27 mouse cellular contexts compared by ENCODE assay signal in the genomic region with DNA sequence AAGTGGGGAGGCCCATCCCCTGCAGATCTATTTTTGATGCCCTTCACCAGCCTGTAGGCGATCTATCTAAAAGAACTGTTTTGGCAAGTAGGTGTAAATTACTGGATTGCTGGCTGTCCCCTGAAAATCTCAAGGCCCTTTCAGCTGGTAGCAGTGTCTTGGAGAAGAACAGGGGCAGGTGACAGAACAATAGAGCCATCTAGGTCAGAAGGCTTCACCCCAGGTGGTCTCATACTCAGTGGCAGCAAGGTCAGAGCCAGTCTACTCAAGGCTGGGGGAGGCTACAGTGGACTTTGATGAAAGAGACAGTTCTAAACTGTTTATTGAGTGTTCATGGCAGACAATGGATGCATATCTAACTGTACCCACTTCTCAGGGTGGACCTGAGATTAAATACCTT. TPM values are rescaled to one million over a fixed set of nuclear protein-coding genes. Genes with fewer than 3 reads are reported as not detected.
DNase-seq lines count a peak whose midpoint lies in the region; ATAC-seq lines count a peak whose summit lies in the region.
"Had no signal": no experiment of that assay in that cellular context is flagged by ENCODE, and none has a peak within 500 bp of the region (broad histone marks: within the 10 kb centered on the region; RNA-seq: fewer than 3 reads in every experiment).

No protein-coding gene starts in this region.

- H3K9ac ChIP-seq in heart, embryonic 11.5 days (ENCODE audit: low read depth, low read length): 0 out of 2 replicates have a peak overlapping the region, but pooled peaks have one; percentile 10
- H3K9ac ChIP-seq in forebrain, embryonic 16.5 days (replicated peaks; ENCODE audit: low read depth, low read length): no peak overlapping the region
- H3K9ac ChIP-seq: forebrain, embryonic 13.5 days; forebrain, postnatal 0 days; heart, embryonic 12.5 days; heart, embryonic 15.5 days; hindbrain, embryonic 13.5 days; intestine, embryonic 15.5 days had no signal

- no peak overlapping the region for H3K4me3 ChIP-seq in heart, embryonic 11.5 days (ENCODE audit: low read depth, low read length)
- no peak overlapping the region for H3K4me3 ChIP-seq in forebrain, embryonic 16.5 days (replicated peaks; ENCODE audit: low read length)
- H3K4me3 ChIP-seq: forebrain, embryonic 10.5 days; forebrain, embryonic 13.5 days; heart, embryonic 12.5 days; heart, embryonic 15.5 days; hindbrain, embryonic 10.5 days; hindbrain, embryonic 13.5 days; intestine, embryonic 15.5 days had no signal

- no peak for ATAC-seq in heart, embryonic 11.5 days (replicated peaks; ENCODE audit: insufficient number of reproducible peaks, low FRiP score, low TSS enrichment)
- ATAC-seq in forebrain, embryonic 16.5 days: no peak
- ATAC-seq: forebrain, embryonic 13.5 days; forebrain, postnatal 0 days; hindbrain, embryonic 16.5 days; intestine, embryonic 15.5 days had no signal

- no peaks in the 10 kb centered on the region for H3K36me3 ChIP-seq in heart, embryonic 11.5 days (ENCODE audit: control insufficient read depth, insufficient read depth, low read length)
- no peaks in the 10 kb centered on the region for H3K36me3 ChIP-seq in forebrain, embryonic 16.5 days (ENCODE audit: control insufficient read depth, insufficient read depth)
- H3K36me3 ChIP-seq: forebrain, embryonic 10.5 days; heart, embryonic 12.5 days; heart, embryonic 15.5 days; hindbrain, embryonic 10.5 days; hindbrain, embryonic 13.5 days; intestine, embryonic 15.5 days had no signal

- 90% methylated on average over 1 of the region's 1 CpGs for WGBS in heart, embryonic 11.5 days (ENCODE audit: insufficient replicate concordance)
- WGBS in forebrain, embryonic 16.5 days: 87% methylated on average over 1 of the region's 1 CpGs

- no peaks in the 10 kb centered on the region for H3K9me3 ChIP-seq in heart, embryonic 11.5 days (replicated peaks; ENCODE audit: control insufficient read depth, low read length)
- no peaks in the 10 kb centered on the region for H3K9me3 ChIP-seq in forebrain, embryonic 16.5 days (ENCODE audit: control insufficient read depth, low read length)
- H3K9me3 ChIP-seq: forebrain, embryonic 10.5 days; forebrain, embryonic 13.5 days; heart, embryonic 12.5 days; heart, embryonic 15.5 days; hindbrain, embryonic 10.5 days; hindbrain, embryonic 13.5 days; intestine, embryonic 15.5 days had no signal

- peaks cover 4% of the 10 kb centered on the region; the same call in 1 of the 2 replicates for H3K4me1 ChIP-seq in heart, embryonic 11.5 days (ENCODE audit: control insufficient read depth, insufficient read depth, low read length)
- no peaks in the 10 kb centered on the region for H3K4me1 ChIP-seq in forebrain, embryonic 16.5 days (replicated peaks; ENCODE audit: control insufficient read depth, insufficient read depth, low read length)
- H3K4me1 ChIP-seq: forebrain, embryonic 13.5 days; intestine, embryonic 15.5 days had no signal

- H3K27me3 ChIP-seq in heart, embryonic 11.5 days (ENCODE audit: control insufficient read depth, insufficient read depth, low read length): no peaks in the 10 kb centered on the region
- no peaks in the 10 kb centered on the region for H3K27me3 ChIP-seq in forebrain, embryonic 16.5 days (replicated peaks; ENCODE audit: control insufficient read depth, insufficient read depth, low read length)
- H3K27me3 ChIP-seq: CH12.LX; forebrain, embryonic 13.5 days; heart, embryonic 12.5 days; heart, embryonic 15.5 days; hindbrain, embryonic 13.5 days; intestine, embryonic 15.5 days had no signal

- no peak overlapping the region for H3K4me2 ChIP-seq in heart, embryonic 11.5 days
- H3K4me2 ChIP-seq in forebrain, embryonic 16.5 days (ENCODE audit: low read length): no peak overlapping the region
- H3K4me2 ChIP-seq: forebrain, embryonic 13.5 days; heart, embryonic 12.5 days; heart, embryonic 15.5 days; hindbrain, embryonic 13.5 days; intestine, embryonic 15.5 days had no signal

- no peak overlapping the region for H3K27ac ChIP-seq in heart, embryonic 11.5 days (ENCODE audit: low read depth, low read length)
- H3K27ac ChIP-seq in forebrain, embryonic 16.5 days (ENCODE audit: low read length): no peak overlapping the region
- H3K27ac ChIP-seq: forebrain, embryonic 10.5 days; forebrain, embryonic 13.5 days; heart, embryonic 15.5 days; hindbrain, embryonic 10.5 days; hindbrain, embryonic 13.5 days; intestine, embryonic 15.5 days had no signal

- DNase-seq in heart, adult 11 months: no peak
- peak; percentile 77 for DNase-seq in ES-CJ7 (ENCODE audit: low read depth, low spot score)
- peak; percentile 83 for DNase-seq in ZHBTc4 (ENCODE audit: low read depth, low spot score)
- DNase-seq in lung, postnatal 4 days: no peak
- DNase-seq: adrenal gland, postnatal 10 days; B cell, adult 2 months; cerebellum, adult 11-12 months; cerebellum, adult 8-10 months; cerebellum, postnatal 10 days; cerebellum, postnatal 36 days; forebrain, postnatal 0 days; gastrocnemius, postnatal 10 days; gastrocnemius, postnatal 36 days; heart, postnatal 10 days; heart, postnatal 36 days; kidney, adult 18-20 months had no signal

RNA-seq across cellular contexts. Expression of gene Fermt2, which starts 29.1 kb away (rescaled TPM):
- 168 and 188 TPM in 2 replicates for polyA plus RNA-seq in heart, embryonic 11.5 days (2014; fragmentation: Nextera tagmentation; extraction: Ambion mirVana)
- 58.4 and 58.6 TPM in 2 replicates for polyA plus RNA-seq in forebrain, embryonic 16.5 days (2015; fragmentation: Nextera tagmentation; extraction: Ambion mirVana)

Comparison
In these comparisons a context has a peak if more than half of its experiments do, and no peak if none do; other contexts are left out.
1. DNase-seq: peak in ES-CJ7 (single experiment) and ZHBTc4 (single experiment); none in heart, adult 11 months (single experiment) and lung, postnatal 4 days (0 of 2).